Mouse (Mus musculus) midbrain, embryonic 16.5 days (tissue): ENCODE results near the gene Rnls. TPM values are rescaled to one million over a fixed set of nuclear protein-coding genes. Genes with fewer than 3 reads are reported as not detected.
A peak's percentile ranks its signal among the peaks of the same experiment; 100 is the strongest.

ENCODE experiments used
- ATAC-seq: fragments of 200-750 bp; cut with Nextera tagmentation; 2 replicates; pipeline ENCODE4 v1.8.0; 2017; ENCODE audit warnings: moderate TSS enrichment
- H3K27ac ChIP-seq: fragments of 300-500 bp; sonication (generic); 2 replicates; pipeline ENCODE4 v1.5.1; 2014; ENCODE audit warnings: mild to moderate bottlenecking, low read length, mixed read lengths
- H3K27me3 ChIP-seq: fragments of 300-500 bp; sonication (generic); 2 replicates; pipeline ENCODE4 v1.6.1; 2014; ENCODE audit warnings: low read depth, low read length, mixed read lengths; ENCODE audit not compliant: control insufficient read depth, insufficient read depth
- H3K36me3 ChIP-seq: fragments of 300-500 bp; sonication (generic); 2 replicates; pipeline ENCODE4 v1.6.1; 2014; ENCODE audit warnings: mild to moderate bottlenecking, low read length, moderate library complexity, mixed read lengths; ENCODE audit not compliant: control insufficient read depth, insufficient read depth
- H3K4me1 ChIP-seq: fragments of 300-500 bp; sonication (generic); 2 replicates; pipeline ENCODE4 v1.6.1; 2014; ENCODE audit warnings: mild to moderate bottlenecking, low read length, mixed read lengths; ENCODE audit not compliant: control insufficient read depth, insufficient read depth
- H3K4me2 ChIP-seq: fragments of 300-500 bp; sonication (generic); 2 replicates; pipeline ENCODE4 v1.6.1; 2014; ENCODE audit warnings: mild to moderate bottlenecking, low read length, mixed read lengths
- H3K4me3 ChIP-seq: fragments of 300-500 bp; sonication (generic); 2 replicates; pipeline ENCODE4 v1.5.1; 2014; ENCODE audit warnings: low read depth, mild to moderate bottlenecking, low read length, moderate library complexity, mixed read lengths
- H3K9ac ChIP-seq: fragments of 300-500 bp; sonication (generic); 2 replicates; pipeline ENCODE4 v1.6.1; 2014; ENCODE audit warnings: low read depth, low read length, mixed read lengths
- H3K9me3 ChIP-seq: fragments of 300-500 bp; sonication (generic); replicated peaks from 2 replicates; pipeline ENCODE4 v1.6.1; 2014; ENCODE audit warnings: mild to moderate bottlenecking, low read length, mixed read lengths; ENCODE audit not compliant: control insufficient read depth, poor library complexity, severe bottlenecking
- WGBS: fragments of 180-500 bp; shearing (Covaris S2); extraction: QIAGEN DNeasy Blood & Tissue Kit; methylation state at CpG from one replicate; pipeline ENCODE4 v1.1.7; 2014; 5-methylcytosine and 5-hydroxymethylcytosine counted together
- polyA plus RNA-seq: library from polyadenylated mRNA; unstranded; fragments of >200 nt; fragmentation: Nextera tagmentation; extraction: Ambion mirVana; gene quantifications from 2 replicates; pipeline ENCODE4 v1.2.1, GENCODE M21; 2015

The Rnls gene
- polyA plus RNA-seq, 1 experiment from 2014 or later, result 10.1 TPM

DNA sequence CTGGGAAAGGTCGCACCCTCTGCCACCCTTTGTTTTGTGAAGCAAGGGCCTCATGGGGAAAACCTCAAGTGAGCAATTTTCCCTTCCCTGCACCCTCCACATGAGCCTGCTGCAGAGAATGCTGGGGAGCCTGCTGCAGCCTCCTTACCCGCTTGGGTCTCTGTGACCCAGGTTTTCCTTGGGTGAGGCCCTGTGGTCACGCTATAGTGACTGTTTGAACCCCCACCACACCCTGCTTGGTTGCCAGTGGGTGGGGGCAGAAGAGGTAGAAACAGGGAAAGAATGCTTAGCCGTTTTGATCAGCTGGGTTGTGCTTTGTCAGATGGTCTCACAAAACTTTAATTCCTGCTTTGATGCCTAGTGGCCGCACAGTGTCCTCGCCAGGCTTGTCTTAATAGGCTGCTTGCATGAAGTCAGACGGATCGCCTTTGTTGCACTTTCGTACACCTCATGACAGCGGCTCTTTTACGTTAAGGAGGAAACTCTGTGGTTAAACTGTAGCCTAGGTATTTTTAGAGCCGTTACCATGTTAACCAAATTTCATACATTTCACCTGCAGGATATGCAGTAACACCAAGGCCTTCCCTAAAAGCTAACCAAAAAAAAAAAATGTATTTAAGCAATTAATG is 169.4 kb downstream of the Rnls start:
- Histone ChIP-seq H3K4me2 (peak overlapping the region; percentile 24; the same call in 1 of the 2 replicates), H3K27ac (no peak overlapping the region), H3K4me3 (no peak overlapping the region), H3K9me3 (no peaks in the 10 kb centered on the region), H3K36me3 (no peaks in the 10 kb centered on the region), H3K9ac (0 out of 2 replicates have a peak overlapping the region, but pooled peaks have one; percentile 25), H3K4me1 (peaks cover 24% of the 10 kb centered on the region), H3K27me3 (no peaks in the 10 kb centered on the region)
- ATAC-seq, result no peak
- 13% methylated on average over 12 of the region's 12 CpGs for WGBS

DNA sequence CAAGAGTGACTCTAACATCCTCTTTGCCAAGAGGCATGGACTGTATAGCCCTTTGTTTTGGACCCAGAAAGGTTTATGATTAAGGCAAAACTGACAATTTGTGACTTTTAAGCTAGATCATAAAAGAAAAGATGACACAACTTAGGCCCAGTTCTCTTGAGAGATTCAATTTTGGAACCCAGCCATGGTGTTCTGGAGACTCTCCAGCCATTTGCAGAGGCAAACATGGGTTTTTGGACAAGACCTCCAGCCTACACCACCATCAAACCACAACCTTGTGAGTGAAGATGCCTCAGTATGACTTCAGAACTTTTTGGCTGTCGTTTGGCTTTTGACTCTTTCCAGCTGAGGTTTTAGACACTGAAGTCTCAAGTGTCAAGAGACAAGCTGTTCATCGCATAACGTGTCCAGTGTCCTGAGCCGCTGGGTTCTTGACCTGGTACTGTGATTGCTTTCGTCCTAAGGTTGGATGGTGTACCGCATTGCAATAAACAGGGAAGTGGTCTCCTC is 174.2 kb downstream of the Rnls start:
- H3K9ac ChIP-seq, result no peak overlapping the region
- H3K4me3 ChIP-seq, result no peak overlapping the region
- H3K4me1 ChIP-seq, result peaks cover 6% of the 10 kb centered on the region
- no peak overlapping the region for H3K27ac ChIP-seq
- no peaks in the 10 kb centered on the region for H3K27me3 ChIP-seq
- no peaks in the 10 kb centered on the region for H3K36me3 ChIP-seq
- 92% methylated on average over 6 of the region's 6 CpGs for WGBS
- ATAC-seq, result no peak
- no peaks in the 10 kb centered on the region for H3K9me3 ChIP-seq
- no peak overlapping the region for H3K4me2 ChIP-seq

DNA sequence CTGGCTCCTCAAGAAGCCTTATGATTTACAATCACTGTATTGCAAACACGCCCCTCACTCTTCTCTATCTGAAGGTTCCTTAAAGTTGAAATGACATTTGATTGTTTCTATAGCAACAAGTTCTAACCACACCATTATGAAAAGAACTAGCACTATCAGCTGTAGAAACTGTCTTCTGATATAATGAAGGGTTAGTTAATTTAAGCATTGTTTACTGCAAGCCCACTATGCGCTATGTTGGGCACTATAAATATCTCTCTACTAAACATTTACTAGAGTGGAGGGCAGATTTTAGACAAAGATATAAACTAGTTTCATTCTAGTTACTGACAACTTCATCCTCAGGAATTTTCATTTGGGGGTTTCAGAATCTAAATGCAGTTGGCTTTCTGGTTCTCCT is 182.4 kb downstream of the Rnls start:
- Histone ChIP-seq H3K4me2 (no peak overlapping the region), H3K9me3 (no peaks in the 10 kb centered on the region), H3K36me3 (no peaks in the 10 kb centered on the region), H3K9ac (no peak overlapping the region), H3K4me3 (no peak overlapping the region), H3K27me3 (no peaks in the 10 kb centered on the region), H3K27ac (no peak overlapping the region), H3K4me1 (no peaks in the 10 kb centered on the region)
- ATAC-seq, result no peak
- WGBS, result 87% methylated on average over 2 of the region's 2 CpGs

DNA sequence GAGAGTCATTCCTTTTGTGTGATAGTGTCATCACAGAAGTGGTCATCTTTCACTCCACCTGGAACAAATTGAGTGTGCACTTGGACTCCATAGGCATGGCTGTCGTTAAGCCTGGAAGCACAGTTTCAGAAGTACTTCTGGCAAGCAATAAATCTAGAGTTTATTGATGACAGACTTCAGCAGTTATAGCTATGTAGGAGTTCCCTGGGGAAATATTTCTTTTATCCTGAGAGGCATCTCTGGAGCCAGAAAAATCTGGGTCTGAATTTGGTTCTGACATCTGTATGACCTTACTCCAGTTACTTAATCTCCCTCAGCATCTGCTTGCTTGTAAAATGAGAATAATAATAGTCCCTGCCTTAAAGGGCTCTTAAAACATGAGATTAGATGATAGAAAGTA is 184.1 kb downstream of the Rnls start:
- Histone ChIP-seq H3K4me2 (no peak overlapping the region), H3K4me1 (no peaks in the 10 kb centered on the region), H3K27me3 (no peaks in the 10 kb centered on the region), H3K27ac (no peak overlapping the region), H3K9me3 (no peaks in the 10 kb centered on the region), H3K9ac (no peak overlapping the region), H3K4me3 (no peak overlapping the region), H3K36me3 (no peaks in the 10 kb centered on the region)
- WGBS, result 86% methylated on average over 1 of the region's 1 CpGs
- no peak for ATAC-seq

DNA sequence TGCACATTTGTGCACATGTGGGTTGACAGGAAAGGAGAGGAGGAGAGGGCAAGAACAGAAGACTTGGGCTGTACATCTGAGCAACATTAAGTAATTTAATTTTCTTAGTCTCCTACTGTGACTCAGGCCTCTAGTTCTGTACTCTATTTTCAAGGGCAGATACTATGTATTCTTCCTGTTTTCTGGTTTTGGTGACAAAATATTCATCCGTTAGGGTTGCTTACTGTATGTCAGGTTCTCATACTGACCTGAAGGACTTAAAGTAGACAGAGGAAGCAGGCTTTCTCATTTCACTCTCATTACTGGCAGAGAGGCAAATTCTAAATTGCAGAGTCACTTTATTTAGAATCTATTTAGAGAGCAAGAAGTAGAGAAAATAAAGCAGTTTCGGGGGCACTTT is 186.7 kb downstream of the Rnls start:
- Histone ChIP-seq H3K4me3 (no peak overlapping the region), H3K9ac (no peak overlapping the region), H3K4me2 (no peak overlapping the region), H3K4me1 (no peaks in the 10 kb centered on the region), H3K36me3 (no peaks in the 10 kb centered on the region), H3K27ac (no peak overlapping the region), H3K9me3 (no peaks in the 10 kb centered on the region), H3K27me3 (no peaks in the 10 kb centered on the region)
- no peak for ATAC-seq
- WGBS, result 93% methylated on average over 2 of the region's 2 CpGs

DNA sequence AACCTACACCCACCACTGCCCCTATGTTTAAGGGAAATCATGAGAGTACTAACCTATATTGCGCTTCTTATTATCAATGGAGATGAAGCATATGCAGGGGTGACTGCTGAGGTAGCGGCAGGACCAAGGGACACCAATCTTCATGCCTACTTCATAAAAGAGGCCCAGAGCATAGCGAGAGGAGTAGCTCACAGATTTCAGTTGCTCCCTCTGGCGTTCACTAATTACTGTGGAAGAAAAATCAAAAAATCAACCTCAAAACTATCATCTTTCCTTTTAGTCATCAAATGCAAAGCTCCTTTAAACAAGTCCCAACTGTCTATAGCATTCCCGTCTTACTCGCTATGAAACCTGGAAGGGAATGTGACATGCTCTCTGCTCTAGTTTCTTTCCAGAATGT is 189.7 kb downstream of the Rnls start:
- Histone ChIP-seq H3K4me3 (no peak overlapping the region), H3K9ac (no peak overlapping the region), H3K27ac (no peak overlapping the region), H3K27me3 (no peaks in the 10 kb centered on the region), H3K4me1 (no peaks in the 10 kb centered on the region), H3K4me2 (no peak overlapping the region), H3K9me3 (no peaks in the 10 kb centered on the region), H3K36me3 (no peaks in the 10 kb centered on the region)
- 87% methylated on average over 6 of the region's 6 CpGs for WGBS
- ATAC-seq, result no peak

DNA sequence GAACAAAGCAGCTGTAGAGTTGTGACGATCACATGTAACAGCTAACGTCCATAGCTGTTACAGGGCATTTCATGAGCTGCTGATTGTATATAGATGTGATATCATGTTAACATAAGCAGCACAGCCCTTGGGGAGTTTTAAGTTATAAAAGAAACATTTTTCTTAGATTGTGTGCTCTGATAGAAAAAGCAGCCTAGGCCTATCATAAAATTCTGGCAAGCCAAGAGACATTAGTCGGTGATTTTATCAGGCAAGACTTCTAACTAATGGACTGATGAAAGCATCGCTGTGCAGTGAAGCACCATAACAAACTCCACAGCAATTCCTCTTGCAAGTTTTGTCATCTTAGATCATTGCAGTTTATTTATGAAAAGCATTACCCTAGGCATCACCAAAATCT is 190.9 kb downstream of the Rnls start:
- H3K9ac ChIP-seq, result no peak overlapping the region
- no peaks in the 10 kb centered on the region for H3K4me1 ChIP-seq
- ATAC-seq, result no peak
- no peak overlapping the region for H3K4me3 ChIP-seq
- no peaks in the 10 kb centered on the region for H3K9me3 ChIP-seq
- H3K27me3 ChIP-seq, result no peaks in the 10 kb centered on the region
- H3K4me2 ChIP-seq, result no peak overlapping the region
- H3K27ac ChIP-seq, result no peak overlapping the region
- WGBS, result 81% methylated on average over 4 of the region's 4 CpGs
- no peaks in the 10 kb centered on the region for H3K36me3 ChIP-seq

DNA sequence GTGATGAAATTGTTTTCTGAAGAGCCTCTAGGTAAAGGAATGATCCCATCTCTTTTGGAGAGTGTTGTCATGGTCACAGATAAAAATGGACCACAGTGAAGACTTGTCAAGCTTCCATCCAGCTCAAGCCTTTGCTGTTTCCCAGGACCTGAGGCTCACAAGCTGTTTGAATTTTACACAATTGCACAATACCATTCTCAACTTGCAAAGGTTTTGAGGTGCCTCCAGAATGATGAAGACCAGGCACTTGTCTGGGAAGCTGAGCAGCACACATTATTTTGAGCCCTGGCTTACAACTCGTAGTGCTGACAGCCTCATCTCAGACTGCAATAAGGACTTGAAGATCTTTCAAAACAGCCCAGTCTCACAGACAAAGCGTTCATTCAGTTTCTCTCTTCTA is 200.0 kb downstream of the Rnls start:
- Histone ChIP-seq H3K9me3 (no peaks in the 10 kb centered on the region), H3K36me3 (no peaks in the 10 kb centered on the region), H3K4me1 (no peaks in the 10 kb centered on the region), H3K27me3 (no peaks in the 10 kb centered on the region), H3K9ac (no peak overlapping the region), H3K4me2 (no peak overlapping the region), H3K27ac (no peak overlapping the region), H3K4me3 (no peak overlapping the region)
- WGBS, result 59% methylated on average over 2 of the region's 2 CpGs
- no peak; the same call in 1 of the 2 replicates for ATAC-seq

DNA sequence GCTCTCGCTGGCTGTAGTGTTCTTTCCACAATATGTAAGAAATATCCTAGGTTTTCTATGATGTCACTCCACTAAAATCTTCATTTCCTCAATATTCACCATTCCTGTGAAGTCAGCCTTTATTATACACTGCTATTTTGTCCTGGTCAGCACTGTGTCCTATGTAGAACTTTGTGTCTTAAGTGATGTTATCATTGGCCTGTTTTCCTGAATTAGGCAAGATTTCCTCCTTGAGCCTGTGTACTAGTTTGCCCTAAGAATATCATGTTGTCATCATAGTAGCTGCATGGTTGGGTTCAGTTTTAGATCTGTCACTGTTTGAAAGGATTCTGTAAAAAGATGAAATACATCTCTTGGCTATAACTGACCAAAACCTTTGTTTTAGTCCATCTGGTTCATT is 203.3 kb downstream of the Rnls start:
- 69% methylated on average over 1 of the region's 1 CpGs for WGBS
- Histone ChIP-seq H3K4me1 (no peaks in the 10 kb centered on the region), H3K9me3 (no peaks in the 10 kb centered on the region), H3K27ac (no peak overlapping the region), H3K4me3 (no peak overlapping the region), H3K9ac (no peak overlapping the region), H3K27me3 (no peaks in the 10 kb centered on the region), H3K36me3 (no peaks in the 10 kb centered on the region), H3K4me2 (no peak overlapping the region)
- ATAC-seq, result no peak
